Mouse (Mus musculus) right cerebral cortex, postnatal 36 days (tissue): ENCODE data around the gene Emp3.

ENCODE experiments used
- DNase-seq, 2 experiments: peaks; one replicate each; pipeline ENCODE4 v3.0.0; 2022; ENCODE audit warnings: low spot score in 2 of 2, mixed read lengths in 1 of 2

The Emp3 gene

GRCm38 (mm10) chr7:45870282-45871058 lies 50.7 kb downstream of the Emp3 start:
- no peak for DNase-seq

- no peak for DNase-seq
Measured at GRCm38 (mm10) chr7:45869787-45870186, 51.4 kb downstream of the Emp3 start.

GRCm38 (mm10) chr7:45869107-45869670 lies 52.0 kb downstream of the Emp3 start:
- no peak for DNase-seq
